Mouse (Mus musculus): ENCODE measurements at regions not wholly inside any gene's neighbourhood (a gene's known extent, or its start where the extent isn't known, plus 50 kb on each side); places are given as distances from the start of the nearest gene placed in this dataset.

DNA sequence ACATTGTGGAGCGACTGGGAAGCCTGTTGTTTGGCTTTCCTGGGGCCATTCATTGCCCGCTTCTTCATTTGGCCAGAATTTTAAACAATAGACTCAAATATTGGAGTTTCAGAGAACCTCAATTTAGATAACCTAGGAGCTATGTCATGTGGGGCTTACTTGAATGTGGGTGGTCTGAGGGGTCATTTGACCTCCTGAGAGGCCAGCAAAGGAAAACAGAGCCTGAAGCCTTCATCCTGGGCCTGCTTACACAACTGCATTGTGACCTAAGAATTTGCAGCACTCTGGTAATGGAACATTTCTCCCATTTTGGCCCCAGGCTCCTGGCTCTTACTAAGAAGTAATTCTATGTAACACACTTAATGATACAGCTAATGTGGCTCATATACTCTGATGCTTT, 348.2 kb downstream of the Fat4 start:
- DNase-seq (ENCODE audit: low spot score in 2 of 2), result no peak

DNA sequence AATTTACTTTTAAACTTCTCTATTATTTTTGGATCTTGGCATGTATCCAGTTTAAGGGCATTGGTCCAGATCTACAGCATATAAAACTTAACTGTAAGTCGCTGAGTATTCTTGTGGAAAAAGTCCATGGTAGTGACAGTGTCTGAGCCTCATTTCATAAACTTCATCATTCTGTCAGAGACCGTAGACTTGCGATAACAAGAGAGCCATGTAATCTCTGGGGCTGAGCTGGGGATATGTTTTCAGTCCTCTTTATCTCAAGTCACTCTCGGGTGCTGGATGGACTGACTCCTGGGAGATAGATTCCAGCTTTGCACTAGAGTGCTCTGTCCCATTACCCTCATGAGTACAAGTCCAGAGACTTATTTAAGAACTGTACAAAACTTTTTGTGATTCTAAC, 362.0 kb downstream of the Fat4 start:
- DNase-seq (ENCODE audit: low spot score in 2 of 2), result no peak

DNA sequence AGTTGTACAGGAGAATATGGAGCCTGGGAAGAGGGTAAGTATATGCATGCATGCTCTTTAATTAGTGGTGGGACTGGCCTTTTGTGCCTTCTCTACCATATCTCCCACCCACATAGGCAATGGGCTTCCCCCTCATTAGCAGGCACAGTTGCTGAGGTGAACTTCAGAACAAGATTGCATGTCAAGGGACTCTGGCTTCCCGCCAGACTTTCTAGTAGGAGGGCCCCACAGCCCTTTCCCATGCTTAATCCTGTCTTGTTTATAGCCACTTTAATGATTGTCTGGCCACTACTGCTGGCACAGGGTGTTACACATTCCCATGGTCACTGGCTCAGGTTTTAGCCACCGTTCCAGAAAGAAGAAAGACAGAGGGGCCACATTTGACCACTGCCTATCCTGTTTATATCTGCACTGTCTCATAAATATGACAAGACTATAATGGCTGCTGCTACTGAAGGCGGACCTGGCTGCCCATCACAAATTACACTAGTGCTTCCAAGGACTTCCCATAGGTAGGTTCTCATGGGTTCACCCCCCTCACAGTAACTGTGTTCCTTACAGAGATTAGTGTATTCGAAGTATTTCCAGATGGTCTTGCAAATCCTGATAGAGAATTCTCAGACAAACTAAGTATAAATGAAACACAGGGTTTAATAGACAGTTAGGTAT, 362.6 kb downstream of the Fat4 start:
- DNase-seq (ENCODE audit: low spot score in 2 of 2), result no peak

DNA sequence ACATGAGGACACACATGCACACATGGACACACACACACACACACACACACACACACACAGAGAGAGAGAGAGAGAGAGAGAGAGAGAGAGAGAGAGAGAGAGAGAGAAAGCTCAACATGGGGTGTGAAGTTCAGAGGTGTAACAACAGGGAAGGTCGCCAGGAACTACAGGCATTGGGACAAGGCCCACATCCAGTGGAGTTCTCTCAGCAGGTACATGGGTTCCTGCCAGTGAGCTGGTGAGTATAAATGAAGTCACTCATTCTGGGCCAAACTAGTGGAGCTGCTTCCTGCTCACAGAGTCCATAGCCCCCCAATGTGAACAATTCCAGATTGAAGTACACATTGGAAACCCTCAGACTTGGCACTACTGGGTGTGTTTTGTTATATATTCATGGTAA, 366.3 kb downstream of the Fat4 start:
- DNase-seq (ENCODE audit: low spot score in 2 of 2), result no peak

DNA sequence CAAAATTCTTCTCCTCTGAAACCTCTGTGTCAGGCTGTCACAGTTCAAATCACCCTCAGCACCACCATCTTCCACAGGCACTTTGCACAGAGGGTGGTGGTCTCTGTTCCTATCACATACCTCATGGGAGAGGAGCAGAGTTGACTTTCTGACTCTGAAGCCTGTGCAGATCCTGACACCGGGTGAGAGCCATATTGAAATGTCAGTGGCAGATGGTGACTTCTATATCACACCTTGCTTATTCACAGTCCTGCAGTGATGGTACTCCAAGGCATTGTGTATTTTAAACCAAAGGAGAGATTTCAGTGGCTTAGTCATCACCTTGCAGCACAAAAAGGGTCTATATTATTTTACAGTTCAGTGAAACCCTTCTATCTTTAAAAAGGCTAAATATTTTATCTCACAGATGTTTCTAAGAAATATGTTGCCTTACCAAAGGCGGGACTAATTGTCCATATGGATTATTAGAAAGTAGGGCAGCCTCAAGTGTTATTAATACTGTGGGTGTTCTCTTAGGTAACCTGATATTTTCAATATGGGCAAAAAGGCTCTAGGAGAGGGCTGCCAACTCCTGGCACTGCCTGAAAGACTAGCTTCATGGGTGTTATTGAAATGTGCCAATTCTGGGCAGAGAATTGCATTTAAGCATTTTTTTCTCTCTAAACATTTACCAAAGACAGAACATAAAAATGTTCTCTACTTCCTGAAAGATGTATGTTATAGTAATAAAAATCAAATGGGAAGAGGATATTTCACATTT, 378.1 kb downstream of the Fat4 start:
- no peak for DNase-seq (ENCODE audit: low spot score in 2 of 2)

DNA sequence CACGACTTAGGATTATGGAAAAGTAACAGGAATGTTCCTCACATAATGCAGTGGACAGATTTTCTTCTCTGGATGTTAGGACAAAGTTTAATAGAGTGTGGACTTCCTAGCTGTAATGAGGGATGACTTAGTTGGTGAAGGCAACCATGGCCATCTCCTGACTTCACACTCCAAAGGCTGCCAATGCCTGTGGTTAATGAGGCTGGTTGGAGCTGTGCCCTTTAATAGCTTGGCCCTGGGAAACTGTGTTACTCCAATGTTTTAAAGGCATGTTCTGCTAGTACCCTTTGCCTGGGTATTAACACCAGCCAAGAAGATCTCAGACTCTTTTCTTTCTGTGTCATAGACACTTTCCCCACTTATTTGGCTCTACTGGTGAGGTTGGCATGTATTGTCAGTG, 378.9 kb downstream of the Fat4 start:
- no peak for DNase-seq (ENCODE audit: low spot score in 2 of 2)

DNA sequence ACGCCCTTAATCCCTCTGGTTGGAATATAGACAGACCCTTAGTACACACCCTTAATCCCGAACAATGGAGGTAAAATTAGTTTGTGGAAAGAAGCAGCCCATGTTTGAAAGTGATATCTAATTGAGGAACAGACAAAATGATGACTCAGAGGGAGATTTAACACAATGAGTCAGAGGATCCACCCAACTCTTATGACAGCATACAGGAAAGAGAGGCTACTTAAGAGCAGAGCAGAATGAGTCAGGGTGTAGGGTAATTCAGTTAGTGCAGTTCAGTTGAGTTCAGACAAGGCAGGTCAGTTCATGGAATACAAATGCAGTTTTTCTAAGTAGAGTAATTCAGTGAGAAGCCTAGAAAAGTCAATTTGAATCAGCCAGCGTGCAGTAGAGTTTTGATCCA, 382.6 kb downstream of the Fat4 start:
- no peak for DNase-seq (ENCODE audit: low spot score in 2 of 2)

DNA sequence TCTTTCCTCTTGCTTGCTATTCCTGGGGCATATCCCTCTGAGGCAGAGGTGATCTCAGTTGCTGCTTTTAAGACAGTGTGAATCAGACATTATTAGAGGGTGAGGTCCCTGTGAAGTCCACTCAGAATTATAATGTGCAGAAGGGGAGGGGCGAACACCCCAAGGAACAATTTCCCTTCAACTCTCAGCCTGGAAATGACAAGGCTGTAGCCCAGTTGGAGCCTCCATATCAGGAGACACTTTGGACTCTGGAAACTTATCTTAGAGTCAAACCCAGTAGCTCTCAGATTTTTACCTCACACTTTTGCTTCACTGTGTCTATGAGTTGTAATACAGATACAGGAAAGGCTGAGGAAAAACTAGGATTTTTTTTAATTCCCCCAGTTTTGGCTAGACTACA, 385.9 kb downstream of the Fat4 start:
- no peak for DNase-seq (ENCODE audit: low spot score in 2 of 2)

DNA sequence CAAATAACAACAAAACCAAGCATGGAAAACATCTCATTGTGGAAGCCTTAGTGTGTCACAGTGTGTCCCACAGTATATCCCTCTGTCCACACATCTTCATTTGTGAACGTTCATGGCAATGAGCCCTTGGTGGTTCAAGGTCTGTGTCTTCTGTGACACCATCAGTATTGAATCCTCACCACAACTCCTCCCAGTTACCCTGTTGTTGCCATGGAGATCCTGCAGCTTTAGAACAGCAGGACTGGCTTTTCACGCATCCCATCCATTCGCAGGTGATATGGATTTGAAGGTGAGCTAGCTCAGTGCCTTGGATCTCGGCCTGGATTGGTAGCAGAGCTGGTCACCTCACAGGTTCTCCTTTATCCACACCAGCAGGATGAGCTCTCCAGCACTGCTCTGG, 390.2 kb downstream of the Fat4 start:
- no peak for DNase-seq (ENCODE audit: low spot score in 2 of 2)

DNA sequence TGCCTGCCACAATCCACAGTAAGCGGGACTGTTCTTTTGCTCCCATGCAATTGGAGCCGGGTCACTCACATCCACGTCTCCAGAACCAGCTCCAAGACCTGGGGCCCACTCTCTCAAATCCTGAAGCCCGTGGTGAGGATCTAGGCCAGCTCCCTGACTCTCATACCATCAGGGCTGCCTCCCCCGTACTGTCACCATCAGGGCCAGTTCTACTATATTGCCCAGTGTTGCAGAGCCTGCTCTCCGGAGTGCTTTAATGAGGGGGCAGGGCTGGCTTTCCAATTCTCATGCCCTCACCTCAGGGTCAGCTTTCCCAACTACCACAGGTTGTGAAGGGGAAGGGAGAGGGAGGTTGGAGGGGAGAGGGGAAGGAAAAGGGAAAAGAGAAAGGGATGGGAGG, 390.6 kb downstream of the Fat4 start:
- DNase-seq (ENCODE audit: low spot score in 2 of 2), result no peak

DNA sequence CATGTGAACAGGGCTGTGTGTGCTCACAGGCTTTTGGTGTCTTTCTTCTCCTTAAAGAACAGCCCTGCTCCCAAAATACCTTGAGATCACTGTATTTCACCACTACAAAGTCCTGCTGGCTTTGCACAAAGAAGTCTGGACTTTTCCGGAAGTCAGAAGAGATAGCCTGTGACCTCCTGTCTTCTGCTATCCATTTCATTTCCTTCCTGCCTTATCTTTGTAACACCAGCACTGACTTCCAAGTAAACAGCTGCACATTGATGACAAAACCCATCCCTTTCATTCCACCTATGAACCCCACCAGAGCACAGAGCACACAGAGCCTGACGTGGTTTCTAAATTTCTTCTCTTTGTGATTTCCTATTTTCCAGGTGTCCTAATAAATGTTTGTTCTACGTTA, 408.5 kb downstream of the Fat4 start:
- no peak for DNase-seq (ENCODE audit: low spot score in 2 of 2)

DNA sequence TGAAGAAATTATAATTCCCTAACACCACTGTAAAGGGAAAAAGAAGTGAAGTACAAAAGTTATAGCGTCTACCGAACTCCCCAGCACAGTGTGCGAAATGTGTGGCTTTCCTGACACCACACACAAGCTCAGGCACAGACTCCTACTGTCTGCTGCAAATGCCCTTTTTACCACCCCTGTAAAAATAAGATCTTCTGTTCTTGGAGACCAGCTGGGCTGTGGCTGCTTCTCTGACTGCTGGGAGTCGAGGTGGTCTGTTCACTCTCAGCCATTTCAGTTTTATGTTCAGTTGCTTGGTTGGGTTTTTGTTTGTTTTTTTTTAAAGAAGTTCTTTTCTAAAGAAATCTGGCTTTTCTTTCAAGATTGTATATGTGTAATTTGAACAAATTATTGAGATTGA, 409.5 kb downstream of the Fat4 start:
- no peak for DNase-seq (ENCODE audit: low spot score in 2 of 2)

DNA sequence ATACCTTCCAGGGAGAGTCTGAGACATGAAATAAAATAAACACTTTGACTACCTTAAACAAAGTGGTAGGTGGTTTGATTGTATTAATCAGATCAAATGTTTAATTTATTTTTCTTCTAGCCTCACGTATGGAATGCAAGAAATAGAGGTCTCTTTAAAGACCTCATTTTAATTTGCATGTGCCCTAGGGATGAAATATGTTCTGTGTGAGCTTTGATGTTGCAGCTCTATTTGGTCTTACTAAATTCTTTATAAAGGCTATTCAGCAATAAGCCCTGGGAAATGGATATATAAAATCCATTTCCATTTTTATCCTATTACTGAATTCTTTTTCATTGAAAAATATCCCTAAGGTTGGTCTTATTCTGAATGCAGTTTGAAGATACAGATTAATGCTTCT, 422.7 kb downstream of the Fat4 start:
- no peak for DNase-seq (ENCODE audit: low spot score in 2 of 2)

DNA sequence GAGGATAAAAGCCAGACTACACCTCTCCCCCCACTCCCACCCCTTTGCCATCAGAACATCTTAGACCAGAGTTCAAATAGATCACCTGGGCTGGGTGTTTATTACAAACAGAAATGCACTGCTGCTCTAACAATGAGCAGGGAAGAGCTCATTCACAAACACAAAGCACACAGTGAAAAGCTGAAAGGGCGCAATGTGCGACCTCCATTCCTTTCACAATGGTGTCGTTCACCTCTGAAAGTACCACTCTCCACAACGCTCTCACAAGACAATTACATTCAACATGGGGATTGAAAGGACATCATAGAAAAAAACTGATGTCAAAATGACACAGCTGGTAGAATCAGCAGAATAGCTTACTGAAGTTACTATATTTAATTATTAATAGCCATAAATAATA, 426.8 kb downstream of the Fat4 start:
- DNase-seq (ENCODE audit: low spot score in 2 of 2), result no peak

DNA sequence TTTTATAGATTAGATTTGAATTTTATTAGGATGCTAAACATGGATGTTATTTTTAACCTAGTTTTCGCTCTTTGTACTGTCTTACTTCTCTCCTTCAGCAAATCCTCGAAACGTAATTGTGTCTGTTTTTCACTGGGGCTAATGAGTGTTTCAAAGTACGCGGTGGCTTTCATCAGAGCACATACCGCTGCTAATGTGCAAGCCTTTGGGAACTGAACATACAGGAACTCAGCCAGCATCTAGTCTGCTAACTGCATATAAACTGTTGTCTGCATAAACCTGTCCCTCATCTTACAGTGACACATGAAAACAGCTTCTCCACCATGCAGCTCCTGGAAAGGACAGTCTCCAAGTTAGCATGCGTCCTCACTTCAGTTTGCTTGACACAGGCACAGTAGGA, 434.1 kb downstream of the Fat4 start:
- DNase-seq (ENCODE audit: low spot score in 2 of 2), result no peak

DNA sequence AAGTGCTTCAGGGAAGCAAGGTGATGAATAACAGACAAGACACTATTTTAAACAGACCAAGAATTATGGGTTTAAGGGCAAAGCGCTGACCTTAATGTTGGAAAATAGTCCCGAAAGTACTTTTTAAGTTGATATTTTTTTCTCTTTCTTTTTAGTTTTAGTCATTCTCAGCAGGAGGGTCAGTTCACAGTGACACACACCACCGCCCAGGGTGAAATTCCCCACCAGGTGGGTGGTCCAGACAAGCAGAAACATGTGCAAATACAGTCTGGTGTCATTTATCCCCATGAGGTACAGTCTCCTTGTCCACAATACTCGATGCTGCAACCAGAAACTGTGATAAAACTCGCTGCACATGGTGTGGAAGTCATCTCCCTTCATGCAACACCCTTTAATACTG, 435.5 kb downstream of the Fat4 start:
- no peak for DNase-seq (ENCODE audit: low spot score in 2 of 2)

DNA sequence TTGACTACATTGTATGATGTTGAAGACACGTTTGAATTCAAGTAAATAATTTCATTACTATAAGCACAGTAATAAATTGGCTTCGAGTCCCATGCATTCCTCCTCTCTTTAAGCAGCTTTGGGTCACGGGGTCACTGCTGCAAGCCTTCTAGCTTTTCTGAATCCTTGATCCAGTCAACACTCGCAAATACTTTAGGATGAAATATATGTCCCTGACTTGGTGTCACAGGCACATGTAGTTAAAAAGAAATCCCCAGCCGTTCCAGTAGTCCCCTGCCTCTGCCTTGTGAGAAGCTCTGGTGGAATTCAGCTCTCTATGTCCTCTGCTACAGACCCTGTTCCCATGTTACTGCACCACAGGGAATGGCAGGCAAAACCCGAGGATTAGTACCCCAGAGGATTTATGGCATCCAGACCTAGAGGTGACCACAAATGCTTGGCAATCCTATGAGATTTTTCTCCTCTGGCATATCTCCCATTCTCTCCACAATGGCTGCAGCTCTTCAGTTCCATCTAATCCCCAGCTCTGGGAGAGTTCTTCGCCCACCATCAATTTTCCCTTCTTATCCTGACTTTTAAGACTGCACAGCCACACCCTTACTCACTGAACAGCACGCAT, 449.0 kb downstream of the Fat4 start:
- DNase-seq (ENCODE audit: low spot score in 2 of 2), result no peak

DNA sequence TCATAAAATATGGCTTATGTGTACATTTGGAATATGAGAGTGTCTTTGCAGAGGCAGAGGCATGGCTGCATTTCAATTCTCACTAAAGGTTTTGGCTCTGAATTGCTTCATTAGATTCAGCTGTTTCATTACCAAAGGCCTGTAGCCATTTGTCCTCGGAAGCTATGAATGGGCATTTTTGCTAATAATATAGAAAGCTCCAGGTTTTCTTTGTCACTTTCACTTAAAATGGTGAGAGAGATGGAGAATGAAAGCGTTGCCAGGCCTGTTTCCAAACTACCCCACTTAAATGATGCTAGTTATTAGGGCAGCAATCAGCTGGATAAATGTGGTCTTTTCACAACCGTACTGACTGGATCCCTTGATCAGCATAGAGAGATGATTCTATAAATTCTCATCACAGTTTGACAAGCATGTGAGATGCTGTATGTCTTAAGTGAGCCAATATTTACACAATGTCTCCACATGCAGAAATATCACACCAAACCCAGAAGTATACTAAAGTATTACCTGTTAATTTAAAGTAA, 454.5 kb downstream of the Fat4 start:
- DNase-seq (ENCODE audit: low spot score in 2 of 2), result no peak

DNA sequence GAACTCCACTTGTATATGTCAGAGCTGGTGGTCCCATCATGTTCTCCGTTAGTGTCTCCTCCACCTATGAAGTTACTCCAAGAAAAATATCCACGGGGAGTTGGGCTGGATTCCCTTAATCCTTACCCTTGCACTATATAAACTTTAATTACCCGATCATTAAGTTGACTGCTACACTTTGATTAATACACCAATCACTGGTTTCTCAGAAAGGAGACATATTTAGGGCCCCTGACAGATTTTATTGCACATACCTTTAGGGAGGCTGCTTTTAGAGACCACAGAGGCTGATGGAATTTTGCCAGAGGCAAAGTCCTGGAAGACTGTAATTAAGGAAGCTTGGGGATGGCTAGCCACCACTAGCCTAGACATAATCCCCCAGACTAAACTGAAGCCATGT, 457.3 kb downstream of the Fat4 start:
- no peak for DNase-seq (ENCODE audit: low spot score in 2 of 2)

DNA sequence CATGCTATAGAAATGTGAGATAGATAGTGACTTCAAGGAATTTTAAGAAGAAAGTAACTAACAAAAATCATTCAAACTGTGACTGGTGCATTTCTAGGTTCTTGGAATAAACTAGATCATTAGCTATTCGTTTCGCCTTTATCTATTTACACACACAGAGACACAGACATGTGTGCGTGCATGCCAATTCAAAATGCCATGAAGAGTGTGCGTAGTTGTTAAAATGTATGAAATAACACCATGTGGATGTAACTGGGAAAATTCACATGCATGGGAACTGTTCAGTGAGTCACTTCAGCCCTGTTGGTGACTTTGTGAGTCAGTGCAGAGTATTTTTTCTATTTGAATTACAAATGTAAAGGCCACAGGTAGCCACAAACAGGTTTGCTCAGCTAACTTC, 460.8 kb downstream of the Fat4 start:
- DNase-seq (ENCODE audit: low spot score in 2 of 2), result no peak

DNA sequence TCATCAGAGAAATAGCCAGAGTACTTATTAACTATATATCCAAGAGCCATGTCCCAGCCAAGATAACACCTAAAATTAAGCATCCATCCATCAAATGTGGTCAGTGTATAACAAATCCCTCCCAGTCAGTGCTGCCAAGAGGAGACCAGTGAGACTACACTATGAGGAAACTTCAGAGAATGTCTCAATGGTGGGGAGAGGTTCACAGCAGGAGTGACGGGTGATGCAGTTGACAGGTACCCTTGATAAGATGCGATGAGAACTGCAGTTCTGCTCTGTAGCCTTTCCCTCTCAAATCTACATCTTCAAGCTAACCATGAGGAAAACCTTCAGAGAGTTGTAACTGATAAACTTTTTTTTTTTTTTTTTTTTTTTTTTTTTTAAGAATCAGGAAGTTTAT, 470.3 kb downstream of the Fat4 start:
- DNase-seq (ENCODE audit: low spot score in 2 of 2), result no peak

DNA sequence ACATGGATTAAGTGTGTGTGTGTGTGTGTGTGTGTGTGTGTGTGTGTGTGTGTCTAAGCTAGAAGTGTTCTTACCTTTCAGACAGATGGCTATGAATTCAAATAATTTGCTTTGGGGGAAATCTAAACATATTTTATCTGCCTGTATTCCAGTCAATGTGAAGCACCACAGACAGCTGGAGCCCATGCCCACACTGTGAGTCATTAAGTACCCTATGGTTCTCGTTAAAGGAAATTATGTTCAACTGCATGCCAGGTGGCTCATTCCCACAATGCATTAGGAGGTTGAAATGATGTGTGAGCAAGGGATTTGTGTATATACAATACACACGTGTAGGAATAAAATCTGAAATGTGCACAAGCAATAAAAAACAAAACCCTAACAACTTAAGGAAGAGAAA, 473.5 kb downstream of the Fat4 start:
- DNase-seq (ENCODE audit: low spot score in 2 of 2), result no peak

DNA sequence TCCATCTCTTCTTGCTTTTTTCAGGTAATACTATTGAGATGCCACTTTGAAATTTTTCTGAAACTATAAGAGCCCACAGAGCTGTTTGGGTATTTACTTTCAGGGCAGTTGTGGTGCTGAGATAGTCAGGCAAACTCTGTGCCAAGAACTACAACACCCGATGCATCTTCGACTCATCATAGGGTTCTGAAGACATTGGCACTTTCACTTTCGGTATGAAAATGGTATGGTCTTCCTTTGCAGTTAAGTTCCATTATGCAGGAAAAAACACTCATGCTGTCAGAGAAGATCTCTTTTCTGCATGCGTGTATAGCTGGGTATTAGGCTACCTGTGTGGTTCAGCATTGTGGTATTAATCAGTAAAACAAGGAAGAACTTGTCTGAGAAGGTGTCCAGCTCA, 484.2 kb downstream of the Fat4 start:
- no peak for DNase-seq (ENCODE audit: low spot score in 2 of 2)
